Mouse (Mus musculus) CH12.LX (cell line): ENCODE data around the gene Ppfibp2. TPM values are rescaled to one million over a fixed set of nuclear protein-coding genes. Genes with fewer than 3 reads are reported as not detected.
A peak's percentile ranks its signal among the peaks of the same experiment; 100 is the strongest.

Experiments
- DNase-seq: peaks from one replicate; pipeline ENCODE4 v3.0.0-alpha.2; 2013; ENCODE audit errors: extremely low read depth
- H3K27ac ChIP-seq: 2 replicates; pipeline ENCODE4 v1.5.1; 2012; ENCODE audit warnings: low read depth, mild to moderate bottlenecking, control low read depth, moderate library complexity; ENCODE audit not compliant: insufficient read depth
- H3K27me3 ChIP-seq: replicated peaks from 2 replicates; pipeline ENCODE3; 2012; ENCODE audit warnings: inconsistent platforms
- H3K36me3 ChIP-seq, 2 experiments: replicated peaks in 1 of 2; 2 replicates each; pipeline versions ENCODE3 to v1.6.1; 2012; ENCODE audit warnings: inconsistent platforms in 1 of 2, low read length in 1 of 2, mild to moderate bottlenecking in 1 of 2, mixed read lengths in 1 of 2, moderate library complexity in 1 of 2; ENCODE audit not compliant: control insufficient read depth in 1 of 2, insufficient read depth in 1 of 2
- H3K4me1 ChIP-seq, 2 experiments: 2 replicates each; pipeline ENCODE4 v1.6.1; 2012; ENCODE audit warnings: inconsistent platforms in 1 of 2, moderate library complexity in 1 of 2; ENCODE audit not compliant: insufficient read depth in 2 of 2, control insufficient read depth in 1 of 2
- H3K4me2 ChIP-seq: 2 replicates; pipeline ENCODE4 v1.6.1; 2012; ENCODE audit warnings: low read depth, mild to moderate bottlenecking, control low read depth; ENCODE audit not compliant: poor library complexity, insufficient read depth, severe bottlenecking
- H3K4me3 ChIP-seq, 3 experiments: fragments of 150-350 bp in 1 of 3; sonication (generic) in 1 of 3; replicated peaks in 1 of 3; 2 replicates each; pipeline versions ENCODE3 to v1.5.1; 2011 to 2012; ENCODE audit warnings: low read depth in 2 of 3, low read length in 2 of 3, mild to moderate bottlenecking in 2 of 3, moderate library complexity in 2 of 3, control low read depth in 1 of 3, improper control_type of control experiment in 1 of 3, inconsistent platforms in 1 of 3, mixed read lengths in 1 of 3; ENCODE audit not compliant: poor library complexity in 1 of 3
- H3K79me2 ChIP-seq: replicated peaks from 2 replicates; pipeline ENCODE4 v1.6.1; 2012; ENCODE audit warnings: mild to moderate bottlenecking, moderate library complexity; ENCODE audit not compliant: control insufficient read depth, poor library complexity, insufficient read depth, severe bottlenecking; ENCODE audit errors: extremely low read depth
- H3K9ac ChIP-seq: 2 replicates; pipeline ENCODE4 v1.6.1; 2012; ENCODE audit warnings: low read depth, mild to moderate bottlenecking, control low read depth, moderate library complexity; ENCODE audit not compliant: insufficient read depth
- H3K9me3 ChIP-seq: replicated peaks from 2 replicates; pipeline ENCODE3; 2012; ENCODE audit warnings: low read length, inconsistent platforms, mixed read lengths
- BHLHE40 ChIP-seq: IDR thresholded peaks from 2 replicates; pipeline ENCODE4 v1.6.1; 2011; ENCODE audit warnings: mild to moderate bottlenecking, low read depth, low read length, improper control_type of control experiment
- CHD1 ChIP-seq: IDR thresholded peaks from 2 replicates; pipeline ENCODE4 v1.6.1; 2012; ENCODE audit warnings: low read depth, low read length, improper control_type of control experiment, inconsistent platforms
- CTCF ChIP-seq, 2 experiments: IDR thresholded peaks in 1 of 2; conservative IDR thresholded peaks in 1 of 2; 2 replicates each; pipeline ENCODE4 v1.5.1; 2011 to 2012; ENCODE audit warnings: low read depth in 2 of 2, low read length in 2 of 2, improper control_type of control experiment in 1 of 2, inconsistent platforms in 1 of 2, mild to moderate bottlenecking in 1 of 2, moderate library complexity in 1 of 2
- E2F4 ChIP-seq: IDR thresholded peaks from 2 replicates; pipeline ENCODE4 v1.6.1; 2011; ENCODE audit warnings: low read depth, low read length, improper control_type of control experiment; ENCODE audit not compliant: insufficient replicate concordance
- ETS1 ChIP-seq: conservative IDR thresholded peaks from 2 replicates; pipeline ENCODE4 v1.6.1; 2012; ENCODE audit warnings: low read depth, mild to moderate bottlenecking, inconsistent platforms, low read length, improper control_type of control experiment, moderate library complexity
- GABPA ChIP-seq: IDR thresholded peaks from 2 replicates; pipeline ENCODE4 v1.6.1; 2012; ENCODE audit warnings: low read depth, low read length, improper control_type of control experiment, inconsistent platforms; ENCODE audit not compliant: insufficient replicate concordance
- IRF4 ChIP-seq: IDR thresholded peaks from 2 replicates; pipeline ENCODE4 v1.6.1; 2014; ENCODE audit warnings: low read depth, mild to moderate bottlenecking, inconsistent platforms, low read length, improper control_type of control experiment
- JUND ChIP-seq: conservative IDR thresholded peaks from 2 replicates; pipeline ENCODE4 v1.6.1; 2011; ENCODE audit warnings: low read depth, low read length, improper control_type of control experiment
- KAT2A ChIP-seq: IDR thresholded peaks from 2 replicates; pipeline ENCODE4 v1.6.1; 2012; ENCODE audit warnings: low read length, improper control_type of control experiment, inconsistent platforms; ENCODE audit not compliant: insufficient replicate concordance
- MAFK ChIP-seq: IDR thresholded peaks from 2 replicates; pipeline ENCODE4 v1.6.1; 2011; ENCODE audit warnings: low read length, improper control_type of control experiment; ENCODE audit not compliant: insufficient replicate concordance
- MAX ChIP-seq: IDR thresholded peaks from 2 replicates; pipeline ENCODE4 v1.6.1; 2011; ENCODE audit warnings: low read length, improper control_type of control experiment
- MAZ ChIP-seq: IDR thresholded peaks from 2 replicates; pipeline ENCODE4 v1.6.1; 2012; ENCODE audit warnings: low read depth, mild to moderate bottlenecking, inconsistent platforms, low read length, improper control_type of control experiment, moderate library complexity
- MEF2A ChIP-seq: IDR thresholded peaks from 2 replicates; pipeline ENCODE4 v1.6.1; 2014; ENCODE audit warnings: low read depth, mild to moderate bottlenecking, inconsistent platforms, low read length, improper control_type of control experiment, borderline replicate concordance
- MXI1 ChIP-seq: IDR thresholded peaks from 2 replicates; pipeline ENCODE4 v1.6.1; 2011; ENCODE audit warnings: mild to moderate bottlenecking, low read depth, low read length, improper control_type of control experiment
- NELFE ChIP-seq: IDR thresholded peaks from 2 replicates; pipeline ENCODE4 v1.6.1; 2011; ENCODE audit warnings: low read depth, low read length, improper control_type of control experiment
- NRF1 ChIP-seq: IDR thresholded peaks from 2 replicates; pipeline ENCODE4 v1.6.1; 2014; ENCODE audit warnings: low read depth, mild to moderate bottlenecking, inconsistent platforms, low read length, improper control_type of control experiment, moderate library complexity
- PAX5 ChIP-seq: IDR thresholded peaks from 2 replicates; pipeline ENCODE4 v1.6.1; 2012; ENCODE audit warnings: low read length, inconsistent platforms, mixed read lengths
- POLR2AphosphoS2 ChIP-seq: IDR thresholded peaks from 2 replicates; pipeline ENCODE4 v1.6.1; 2011; ENCODE audit warnings: low read depth, low read length, improper control_type of control experiment
- RAD21 ChIP-seq: IDR thresholded peaks from 2 replicates; pipeline ENCODE4 v1.6.1; 2011; ENCODE audit warnings: low read depth, mild to moderate bottlenecking, low read length, improper control_type of control experiment, moderate library complexity
- RCOR1 ChIP-seq: conservative IDR thresholded peaks from 2 replicates; pipeline ENCODE4 v1.6.1; 2012; ENCODE audit warnings: low read depth, mild to moderate bottlenecking, inconsistent platforms, low read length, improper control_type of control experiment
- SMC3 ChIP-seq: IDR thresholded peaks from 2 replicates; pipeline ENCODE4 v1.6.1; 2011; ENCODE audit warnings: low read depth, low read length, improper control_type of control experiment
- TBP ChIP-seq: conservative IDR thresholded peaks from 2 replicates; pipeline ENCODE4 v1.6.1; 2011; ENCODE audit warnings: low read depth, low read length, improper control_type of control experiment
- TCF12 ChIP-seq: IDR thresholded peaks from 2 replicates; pipeline ENCODE4 v1.6.1; 2014; ENCODE audit warnings: low read depth, mild to moderate bottlenecking, inconsistent platforms, low read length, improper control_type of control experiment
- UBTF ChIP-seq: IDR thresholded peaks from 2 replicates; pipeline ENCODE4 v1.6.1; 2012; ENCODE audit warnings: low read depth, mild to moderate bottlenecking, inconsistent platforms, low read length, improper control_type of control experiment, moderate library complexity
- USF1 ChIP-seq: IDR thresholded peaks from 2 replicates; pipeline ENCODE4 v1.6.1; 2014; ENCODE audit warnings: low read depth, mild to moderate bottlenecking, inconsistent platforms, low read length, improper control_type of control experiment
- USF2 ChIP-seq: conservative IDR thresholded peaks from 2 replicates; pipeline ENCODE4 v1.6.1; 2011; ENCODE audit warnings: low read depth, low read length, improper control_type of control experiment
- ZKSCAN1 ChIP-seq: IDR thresholded peaks from 2 replicates; pipeline ENCODE4 v1.6.1; 2012; ENCODE audit warnings: low read depth, inconsistent platforms, low read length, improper control_type of control experiment, borderline replicate concordance
- ZMIZ1 ChIP-seq: IDR thresholded peaks from 2 replicates; pipeline ENCODE4 v1.6.1; 2012; ENCODE audit warnings: low read depth, mild to moderate bottlenecking, inconsistent platforms, low read length, improper control_type of control experiment
- ZNF384 ChIP-seq: IDR thresholded peaks from 2 replicates; pipeline ENCODE4 v1.6.1; 2012; ENCODE audit warnings: low read depth, low read length, improper control_type of control experiment, inconsistent platforms
- dilution Hi-C: fragments of 300-500 bp; cut with MboI; formaldehyde crosslinking; loops from 2 replicates; pipeline ENCODE4 v1.14.3; 2020; ENCODE audit warnings: low sequenced_read_pairs; ENCODE audit not compliant: extremely low pct_unique_long_range_greater_than_20kb, extremely low pct_ligation_motif_present
- in situ Hi-C: fragments of 300-500 bp; cut with MboI; formaldehyde crosslinking; loops from 3 replicates; pipeline ENCODE4 v1.14.3; 2019; ENCODE audit warnings: low sequenced_read_pairs, low pct_ligation_motif_present, low pct_unique_long_range_greater_than_20kb, mixed read lengths
- polyA plus RNA-seq: library from polyadenylated mRNA; unstranded; fragments of >175 nt; gene quantifications from 2 replicates; pipeline ENCODE4 v1.2.1, GENCODE M21; 2012; ENCODE audit warnings: low read depth; ENCODE audit not compliant: insufficient read length
- total RNA-seq, 2 experiments: library from RNA; depleted of rRNA; stranded (reverse); fragments of 300-350 nt in 1 of 2; fragments of >200 nt in 1 of 2; gene quantifications; 2 replicates each; pipeline ENCODE4 v1.2.3; 2012 to 2014

Ppfibp2 gene
- total and polyA plus RNA-seq, 3 experiments, result 30.2 to 40.3 (median 40.2) TPM

GRCm38 (mm10) chr7:107746036-107746435, 151.0 kb downstream of the Ppfibp2 start (continued):
- TF ChIP-seq RAD21 (no peak), POLR2AphosphoS2 (no peak), KAT2A (no peak), TCF12 (peak; percentile 83)

- Histone ChIP-seq H3K27me3 (no peaks in the 10 kb centered on the region), H3K9ac (no peak overlapping the region), H3K36me3 (peaks cover 46 to 76% of the 10 kb centered on the region in 2 experiments), H3K79me2 (no peaks in the 10 kb centered on the region), H3K27ac (no peak overlapping the region), H3K4me1 (peaks cover 32 to 55% of the 10 kb centered on the region in 2 experiments), H3K4me2 (no peak overlapping the region), H3K9me3 (no peaks in the 10 kb centered on the region), H3K4me3 (no peak overlapping the region)
- dilution Hi-C loops, result no loop called here
- TF ChIP-seq ZNF384 (no peak), MAX (no peak), MAZ (no peak), NRF1 (no peak), CHD1 (no peak), USF2 (no peak), PAX5 (no peak), MAFK (no peak), RAD21 (no peak), GABPA (no peak), ZMIZ1 (no peak), SMC3 (no peak), CTCF (conservative IDR thresholded peaks at IDR 0.05 in 1 of 2, IDR thresholded peaks at IDR 0.05 in 1 of 2; ENCODE audit: low read depth in 2 of 2, low read length in 2 of 2) (no peak), E2F4 (no peak), IRF4 (no peak), RCOR1 (no peak), ETS1 (no peak)
- no peak for DNase-seq
- in situ Hi-C loops, result no loop called here
These were observed 152.5 kb downstream of the Ppfibp2 start for GRCm38 (mm10) chr7:107747476-107747875.

GRCm38 (mm10) chr7:107747954-107748353, 152.9 kb downstream of the Ppfibp2 start:
- H3K36me3 ChIP-seq, result peaks cover 43 to 73% of the 10 kb centered on the region in 2 experiments
- no peak overlapping the region for H3K4me3 ChIP-seq
- H3K4me1 ChIP-seq, result peaks cover 32 to 54% of the 10 kb centered on the region in 2 experiments
- DNase-seq, result peak; percentile 77
- dilution Hi-C loops (no loop called here), in situ Hi-C loops (no loop called here)
- no peak overlapping the region for H3K4me2 ChIP-seq
- H3K9ac ChIP-seq, result no peak overlapping the region
- no peak overlapping the region for H3K27ac ChIP-seq
- no peaks in the 10 kb centered on the region for H3K9me3 ChIP-seq
- H3K27me3 ChIP-seq, result no peaks in the 10 kb centered on the region
- H3K79me2 ChIP-seq, result no peaks in the 10 kb centered on the region
- TF ChIP-seq NRF1, result no peak
- no peak for TF ChIP-seq USF1
- TF ChIP-seq RAD21, result peak; percentile 88
- 0 out of 2 replicates have a peak, but pooled peaks have one; percentile 21 for TF ChIP-seq MAZ
- TF ChIP-seq ETS1, result no peak
- no peak for TF ChIP-seq E2F4
- TF ChIP-seq MEF2A, result no peak
- no peak for TF ChIP-seq MXI1
- peak; percentile 72 for TF ChIP-seq SMC3
- TF ChIP-seq BHLHE40, result no peak
- TF ChIP-seq IRF4, result no peak; the same call in 1 of the 2 replicates
- TF ChIP-seq MAX, result no peak
- TF ChIP-seq KAT2A, result no peak
- no peak for TF ChIP-seq JUND
- TF ChIP-seq ZNF384, result no peak
- no peak for TF ChIP-seq TBP
- 0 out of 2 replicates have a peak, but pooled peaks have one; percentile 16 for TF ChIP-seq NELFE
- TF ChIP-seq UBTF, result no peak
- TF ChIP-seq ZKSCAN1, result no peak
- TF ChIP-seq CHD1, result no peak
- no peak for TF ChIP-seq PAX5
